Mouse (Mus musculus): ENCODE data around the gene Otulin.

GRCm38 (mm10) chr15:27619683-27620082 is 10.8 kb downstream of the Otulin start:
- no peak for TF ChIP-seq EP300 (IDR thresholded peaks at IDR 0.05; ENCODE audit: insufficient read depth, low read depth, low read length)
- TF ChIP-seq CTCF (IDR thresholded peaks at IDR 0.05): no peak

All from heart, adult 2 months (tissue).